Mouse (Mus musculus) heart, adult 2 months (tissue): ENCODE results near the gene Lrwd1.
A peak's percentile ranks its signal among the peaks of the same experiment; 100 is the strongest.

Source experiments
- CTCF ChIP-seq: fragments of 200-600 bp; IDR thresholded peaks from 2 replicates; pipeline ENCODE4 v1.8.1; 2022; ENCODE audit warnings: antibody characterized with exemption, mild to moderate bottlenecking, moderate library complexity
- EP300 ChIP-seq: fragments of 200-500 bp; IDR thresholded peaks from 2 replicates; pipeline ENCODE4 v1.6.1; 2011; ENCODE audit warnings: low read depth, low read length, control low read depth; ENCODE audit not compliant: insufficient read depth

DNA sequence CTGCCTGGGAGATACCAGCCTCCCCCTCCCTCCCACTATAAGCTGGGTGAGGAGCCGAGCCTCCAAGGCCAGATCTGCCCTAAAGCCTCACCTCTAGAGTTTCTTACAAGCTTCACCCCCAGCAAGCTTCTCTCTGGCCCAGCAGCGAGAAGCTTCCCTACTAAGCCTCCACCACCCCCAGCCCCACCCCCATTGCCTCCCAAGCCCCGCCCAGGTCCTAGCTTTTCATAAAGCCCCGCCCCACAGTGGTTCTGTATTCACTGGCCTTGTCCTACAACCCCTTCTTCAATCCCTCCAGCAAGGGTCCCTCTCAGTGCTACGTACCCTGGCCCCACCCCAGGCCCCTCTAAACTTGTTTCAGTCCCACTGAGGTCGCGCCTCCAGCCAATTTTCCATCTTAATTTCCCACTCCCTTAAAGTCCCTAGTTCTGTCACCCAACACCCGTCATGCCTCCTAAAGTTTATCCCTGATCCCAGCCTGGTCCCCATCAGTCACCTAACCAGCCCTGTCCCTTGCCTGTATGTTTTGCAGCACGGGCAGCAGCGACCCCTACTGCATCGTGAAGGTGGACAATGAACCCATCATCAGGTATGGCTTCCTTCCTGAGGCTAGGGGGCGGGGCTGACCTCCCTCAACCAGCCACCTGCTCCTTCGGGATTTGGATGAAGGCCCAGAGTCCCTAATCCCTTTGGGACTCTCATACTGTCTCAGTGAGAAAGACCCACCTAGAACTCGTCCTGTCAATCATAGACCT is 46.9 kb downstream of the Lrwd1 start:
- TF ChIP-seq CTCF = peak; percentile 51
- TF ChIP-seq EP300 = no peak
